Mouse (Mus musculus): Measurements from ENCODE around the gene Gm17304. TPM values are rescaled to one million over a fixed set of nuclear protein-coding genes. Genes with fewer than 3 reads are reported as not detected.

Gene Gm17304
- total and polyA plus RNA-seq, 2 experiments from 2014 or later: not detected

GRCm38 (mm10) chr5:106590686-106591085, 18.2 kb upstream of the Gm17304 start:
- H3K4me2 ChIP-seq (ENCODE audit: low read depth, low read length, poor library complexity, severe bottlenecking): no peak overlapping the region
- no peak for TF ChIP-seq CTCF (IDR thresholded peaks at IDR 0.05)
- H3K9ac ChIP-seq (replicated peaks; ENCODE audit: low read length, poor library complexity, severe bottlenecking): no peak overlapping the region
- no peaks in the 10 kb centered on the region for H3K27me3 ChIP-seq (ENCODE audit: insufficient read depth, low read length)
- H3K4me1 ChIP-seq (ENCODE audit: insufficient read depth, low read length): no peaks in the 10 kb centered on the region
- no peak for DNase-seq (ENCODE audit: low spot score)
- H3K27ac ChIP-seq (ENCODE audit: low read depth, low read length): no peak overlapping the region
- H3K4me3 ChIP-seq (ENCODE audit: low read depth, low read length): no peak overlapping the region
- 82% methylated on average over 5 of the region's 5 CpGs for WGBS
- ATAC-seq (ENCODE audit: low FRiP score): no peak
- H3K9me3 ChIP-seq (ENCODE audit: low read length): no peaks in the 10 kb centered on the region
- H3K36me3 ChIP-seq (ENCODE audit: insufficient read depth, low read length): peaks cover 5% of the 10 kb centered on the region; the same call in 1 of the 2 replicates

GRCm38 (mm10) chr5:106594388-106594787, 14.5 kb upstream of the Gm17304 start:
- no peaks in the 10 kb centered on the region for H3K4me1 ChIP-seq (ENCODE audit: insufficient read depth, low read length)
- DNase-seq (ENCODE audit: low spot score) (no peak), ATAC-seq (ENCODE audit: low FRiP score) (no peak)

DNA sequence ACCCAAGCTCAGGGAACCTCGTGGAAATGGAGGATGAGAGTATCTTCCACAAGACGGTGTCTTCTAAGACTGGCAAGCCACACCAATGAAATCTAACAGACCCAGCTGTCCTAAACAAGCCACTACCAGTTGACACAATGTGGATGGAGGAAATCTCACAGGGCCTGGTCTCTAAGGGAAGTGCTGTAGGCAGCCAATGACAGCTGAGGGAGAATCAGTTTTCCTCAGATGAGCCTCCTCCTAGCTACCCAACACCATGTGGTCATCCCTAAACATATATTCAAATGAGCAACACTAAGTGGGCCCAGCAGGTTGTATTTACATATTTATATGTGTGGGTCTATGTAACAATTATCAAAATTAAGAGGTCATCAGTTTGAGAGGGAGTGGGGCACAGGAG, 11.4 kb upstream of the Gm17304 start:
- TF ChIP-seq CTCF (IDR thresholded peaks at IDR 0.05): no peak
- H3K27ac ChIP-seq (ENCODE audit: low read depth, low read length): no peak overlapping the region
- DNase-seq (ENCODE audit: low spot score) (no peak), ATAC-seq (ENCODE audit: low FRiP score) (no peak)
- no peaks in the 10 kb centered on the region for H3K9me3 ChIP-seq (ENCODE audit: low read length)
- peaks cover 2% of the 10 kb centered on the region; the same call in 1 of the 2 replicates for H3K36me3 ChIP-seq (ENCODE audit: insufficient read depth, low read length)
- H3K27me3 ChIP-seq (ENCODE audit: insufficient read depth, low read length): no peaks in the 10 kb centered on the region
- H3K9ac ChIP-seq (replicated peaks; ENCODE audit: low read length, poor library complexity, severe bottlenecking): no peak overlapping the region
- WGBS: 77% methylated on average over 2 of the region's 2 CpGs
- no peak overlapping the region for H3K4me2 ChIP-seq (ENCODE audit: low read depth, low read length, poor library complexity, severe bottlenecking)
- no peaks in the 10 kb centered on the region for H3K4me1 ChIP-seq (ENCODE audit: insufficient read depth, low read length)
- H3K4me3 ChIP-seq (ENCODE audit: low read depth, low read length): no peak overlapping the region

More at GRCm38 (mm10) chr5:106594388-106594787, 14.5 kb upstream of the Gm17304 start:
- no peaks in the 10 kb centered on the region for H3K9me3 ChIP-seq (ENCODE audit: low read length)
- H3K27ac ChIP-seq (ENCODE audit: low read depth, low read length): no peak overlapping the region
- H3K4me2 ChIP-seq (ENCODE audit: low read depth, low read length, poor library complexity, severe bottlenecking): no peak overlapping the region
- no peaks in the 10 kb centered on the region for H3K27me3 ChIP-seq (ENCODE audit: insufficient read depth, low read length)
- H3K4me3 ChIP-seq (ENCODE audit: low read depth, low read length): no peak overlapping the region
- H3K9ac ChIP-seq (replicated peaks; ENCODE audit: low read length, poor library complexity, severe bottlenecking): no peak overlapping the region
- H3K36me3 ChIP-seq (ENCODE audit: insufficient read depth, low read length): peaks cover 3% of the 10 kb centered on the region; the same call in 1 of the 2 replicates
- TF ChIP-seq CTCF (IDR thresholded peaks at IDR 0.05): peak; percentile 60

- no peak overlapping the region for H3K27ac ChIP-seq (ENCODE audit: low read depth, low read length)
- peaks cover 5% of the 10 kb centered on the region; the same call in 1 of the 2 replicates for H3K36me3 ChIP-seq (ENCODE audit: insufficient read depth, low read length)
- no peaks in the 10 kb centered on the region for H3K27me3 ChIP-seq (ENCODE audit: insufficient read depth, low read length)
- ATAC-seq (ENCODE audit: low FRiP score) (no peak), DNase-seq (ENCODE audit: low spot score) (peak; percentile 48)
- no peak for TF ChIP-seq CTCF (IDR thresholded peaks at IDR 0.05)
- H3K9ac ChIP-seq (replicated peaks; ENCODE audit: low read length, poor library complexity, severe bottlenecking): no peak overlapping the region
- whole genome bisulfite sequencing: 32% methylated on average over 8 of the region's 8 CpGs
- H3K4me1 ChIP-seq (ENCODE audit: insufficient read depth, low read length): no peaks in the 10 kb centered on the region
- no peak overlapping the region for H3K4me3 ChIP-seq (ENCODE audit: low read depth, low read length)
- no peak overlapping the region for H3K4me2 ChIP-seq (ENCODE audit: low read depth, low read length, poor library complexity, severe bottlenecking)
- H3K9me3 ChIP-seq (ENCODE audit: low read length): no peaks in the 10 kb centered on the region
These were observed 9.4 kb upstream of the Gm17304 start for GRCm38 (mm10) chr5:106599482-106599881.

- Histone ChIP-seq H3K9me3 (ENCODE audit: low read length) (no peaks in the 10 kb centered on the region), H3K4me1 (ENCODE audit: insufficient read depth, low read length) (no peaks in the 10 kb centered on the region), H3K36me3 (ENCODE audit: insufficient read depth, low read length) (0 out of 2 replicates have a peak, but pooled peaks cover 5% of the 10 kb centered on the region), H3K27me3 (ENCODE audit: insufficient read depth, low read length) (no peaks in the 10 kb centered on the region), H3K4me3 (ENCODE audit: low read depth, low read length) (no peak overlapping the region), H3K9ac (replicated peaks; ENCODE audit: low read length, poor library complexity, severe bottlenecking) (no peak overlapping the region), H3K4me2 (ENCODE audit: low read depth, low read length, poor library complexity, severe bottlenecking) (no peak overlapping the region), H3K27ac (ENCODE audit: low read depth, low read length) (no peak overlapping the region)
- 94% methylated on average over 5 of the region's 5 CpGs for WGBS
- ATAC-seq (ENCODE audit: low FRiP score): no peak
- no peak for DNase-seq (ENCODE audit: low spot score)
- TF ChIP-seq CTCF (IDR thresholded peaks at IDR 0.05): no peak
These were observed 4.5 kb upstream of the Gm17304 start for GRCm38 (mm10) chr5:106604381-106604780.

- DNase-seq (ENCODE audit: low spot score) (no peak), ATAC-seq (ENCODE audit: low FRiP score) (no peak)
- Histone ChIP-seq H3K9me3 (ENCODE audit: low read length) (no peaks in the 10 kb centered on the region), H3K27me3 (ENCODE audit: insufficient read depth, low read length) (no peaks in the 10 kb centered on the region), H3K4me2 (ENCODE audit: low read depth, low read length, poor library complexity, severe bottlenecking) (no peak overlapping the region), H3K27ac (ENCODE audit: low read depth, low read length) (no peak overlapping the region), H3K4me3 (ENCODE audit: low read depth, low read length) (no peak overlapping the region), H3K36me3 (ENCODE audit: insufficient read depth, low read length) (0 out of 2 replicates have a peak, but pooled peaks cover 5% of the 10 kb centered on the region), H3K9ac (replicated peaks; ENCODE audit: low read length, poor library complexity, severe bottlenecking) (no peak overlapping the region), H3K4me1 (ENCODE audit: insufficient read depth, low read length) (no peaks in the 10 kb centered on the region)
- TF ChIP-seq CTCF (IDR thresholded peaks at IDR 0.05): no peak
- 89% methylated on average over 6 of the region's 6 CpGs for WGBS
These were observed 3.8 kb upstream of the Gm17304 start for GRCm38 (mm10) chr5:106605096-106605495.
